Mouse (Mus musculus) liver, postnatal 0 days (tissue): ENCODE results near the gene Gcm2.

Experiments used
- CTCF ChIP-seq: sonication (generic); IDR thresholded peaks from 2 replicates; pipeline ENCODE4 v1.5.1; 2016; ENCODE audit warnings: antibody characterized with exemption, low read depth
- EP300 ChIP-seq: IDR thresholded peaks from 2 replicates; pipeline ENCODE4 v1.6.1; 2016; ENCODE audit warnings: antibody characterized with exemption, low read depth, mild to moderate bottlenecking

DNA sequence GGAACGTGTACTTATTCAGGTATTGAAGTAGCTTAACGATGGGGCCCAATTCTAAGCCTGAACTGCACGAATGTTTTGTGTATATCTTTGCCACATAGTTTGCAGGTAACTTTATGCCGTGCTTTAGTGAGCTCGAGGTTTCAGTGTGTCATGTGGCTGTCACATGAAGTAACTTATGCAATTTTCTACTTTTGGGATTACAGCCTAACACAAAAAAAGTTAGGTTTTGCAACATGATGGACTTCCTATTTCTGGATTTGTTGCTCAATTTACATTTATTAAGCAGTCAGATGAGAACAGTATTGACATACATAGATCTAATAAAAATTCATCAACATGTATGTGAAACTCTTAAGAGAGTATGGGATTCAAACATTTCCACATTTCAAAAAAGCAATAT lies 37.0 kb downstream of the Gcm2 start:
- TF ChIP-seq CTCF: no peak
- no peak for TF ChIP-seq EP300
